Mouse (Mus musculus) mouse embryonic stem cell (cell line): ENCODE data around the gene Ost4.

Source experiments
- in situ Hi-C, 2 experiments: fragments of 300-500 bp; cut with MboI; formaldehyde crosslinking; loops; 1 replicate in 1 of 2; 3 replicates in 1 of 2; pipeline ENCODE4 v1.14.3; 2019 to 2020; ENCODE audit warnings: low sequenced_read_pairs in 2 of 2, low pct_unique_long_range_greater_than_20kb in 1 of 2, mixed read lengths in 1 of 2; ENCODE audit not compliant: unreplicated experiment in 1 of 2

Gene Ost4

DNA sequence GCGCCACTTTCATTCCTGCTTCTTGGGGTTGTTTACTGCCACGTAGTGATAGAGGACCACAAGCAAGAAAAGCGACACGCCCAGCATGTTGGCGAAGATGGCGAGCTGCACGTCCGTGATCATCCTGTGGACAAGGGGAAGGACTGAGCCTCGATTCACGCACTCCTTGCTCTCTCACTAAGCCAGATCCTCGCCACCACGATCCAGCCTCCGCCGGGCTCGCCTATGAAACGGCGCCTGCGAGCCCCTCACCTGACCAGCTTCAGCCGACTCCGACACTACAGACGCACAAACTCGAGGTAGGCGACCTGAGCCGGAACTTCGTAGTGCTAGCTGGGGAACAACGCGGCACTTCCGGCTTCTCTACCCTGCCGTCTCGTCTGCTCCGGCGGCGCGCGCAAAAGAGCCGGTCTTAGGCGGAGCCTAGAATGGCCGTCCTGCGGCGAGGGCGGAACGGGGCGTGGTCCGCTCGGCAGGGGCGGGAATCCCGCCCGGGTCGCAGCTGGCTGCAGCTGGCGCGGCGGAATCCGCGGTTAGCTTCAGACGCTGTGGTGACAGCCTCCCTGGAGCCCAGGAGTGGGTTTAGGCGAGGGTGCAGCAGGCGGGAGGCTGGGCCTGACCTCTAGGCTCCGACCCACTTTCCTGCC, at the start of gene Ost4:
Ost4 (minus strand) TSS at position 376 of the 647 bp plus-strand sequence.
- in situ Hi-C loops, result no loop called here

DNA sequence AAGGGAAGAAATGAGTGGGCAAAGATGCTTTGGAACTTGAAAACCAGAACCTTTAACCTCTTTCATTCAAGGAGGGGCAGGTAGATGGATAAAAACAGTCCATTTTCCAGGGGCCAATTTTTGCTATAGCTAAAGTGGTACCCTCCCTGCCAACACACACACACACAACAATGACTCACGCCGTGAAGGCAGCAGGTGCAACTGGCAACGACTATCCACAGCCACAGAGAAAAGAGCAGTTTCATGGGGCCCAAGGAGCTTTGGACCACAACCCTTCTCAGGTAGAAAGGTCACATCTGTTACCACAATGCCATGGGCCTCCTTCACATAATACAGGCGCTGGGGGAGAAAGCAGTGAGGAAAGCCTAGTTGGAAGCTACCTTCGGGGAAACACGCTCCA, 48.2 kb upstream of the Ost4 start:
- in situ Hi-C loops, result no loop called here

DNA sequence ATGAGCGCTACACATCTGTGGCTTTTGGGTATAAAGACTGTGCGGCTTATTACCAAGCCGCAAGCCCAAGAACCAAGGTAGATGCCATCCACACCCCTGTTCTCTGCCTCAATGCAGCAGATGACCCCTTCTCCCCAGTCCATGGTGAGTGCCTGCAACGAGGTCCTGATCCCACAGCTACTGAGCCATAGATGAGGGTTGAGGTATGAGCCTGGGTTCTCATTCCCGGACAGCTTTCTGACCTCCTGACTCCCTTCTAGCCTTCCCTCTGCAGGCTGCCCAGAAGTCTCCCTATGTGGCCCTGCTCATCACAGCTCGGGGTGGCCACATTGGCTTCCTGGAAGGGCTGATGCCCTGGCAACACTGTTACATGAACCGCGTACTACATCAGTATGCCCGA, 47.0 kb upstream of the Ost4 start:
- in situ Hi-C loops, result no loop called here

DNA sequence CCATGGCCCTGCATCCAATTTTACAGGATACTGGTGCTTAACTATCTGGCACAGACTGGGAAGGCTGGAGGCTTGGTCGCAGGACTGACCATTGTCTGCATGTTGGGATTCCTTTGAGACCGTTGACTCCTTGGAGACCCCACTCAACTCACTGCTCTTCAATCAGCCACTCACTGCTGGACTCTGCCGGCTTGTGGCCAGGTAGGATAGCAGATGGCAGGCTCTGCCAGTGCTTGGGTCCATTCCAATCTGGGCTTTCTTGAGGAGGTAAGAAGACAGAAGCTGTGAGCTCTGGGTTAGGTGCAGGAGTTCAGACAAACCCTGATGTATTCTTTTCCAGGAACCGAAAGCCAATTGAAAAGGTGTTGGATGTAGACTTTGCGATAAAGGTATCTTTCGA, 46.5 kb upstream of the Ost4 start:
- in situ Hi-C loops, result no loop called here

DNA sequence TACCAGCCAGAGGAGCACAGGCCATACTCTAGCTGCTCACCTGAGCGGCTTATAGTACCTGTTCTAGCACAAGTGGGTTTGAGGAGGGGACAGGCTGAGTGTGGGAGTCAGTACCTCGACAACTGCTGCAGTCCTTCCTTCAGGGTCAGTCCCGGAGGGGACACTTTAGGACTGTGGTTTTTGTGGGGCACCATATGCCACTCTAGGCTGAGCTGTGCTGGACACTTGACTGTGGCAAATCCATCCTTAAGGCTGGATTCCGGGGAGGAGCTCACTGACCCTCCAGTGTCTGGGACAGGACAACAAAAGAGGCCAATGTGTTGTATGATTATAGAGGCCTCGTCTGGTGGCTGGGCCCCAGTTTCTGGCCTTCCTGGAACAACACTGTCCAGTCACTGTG, 45.0 kb upstream of the Ost4 start:
- in situ Hi-C loops, result no loop called here

DNA sequence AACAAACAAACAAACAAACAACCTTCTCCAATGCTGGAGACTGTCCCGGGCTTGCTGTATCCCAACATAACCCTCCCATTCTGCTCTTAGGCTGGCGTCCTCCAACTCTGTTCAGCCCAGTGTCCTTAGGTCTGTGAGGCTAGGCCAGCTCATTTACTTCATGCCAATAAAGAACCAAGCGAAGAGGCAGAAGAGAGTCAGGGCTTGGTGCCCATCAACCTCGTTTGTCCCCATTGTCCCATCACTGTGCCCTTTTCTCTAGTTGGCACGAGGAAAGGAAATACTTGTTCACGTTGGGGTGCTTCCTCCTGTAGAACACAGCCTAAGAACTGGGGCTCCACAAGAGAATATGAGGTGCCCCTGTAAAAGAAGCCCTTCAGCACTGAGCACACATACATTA, 44.1 kb upstream of the Ost4 start:
- in situ Hi-C loops, result no loop called here

DNA sequence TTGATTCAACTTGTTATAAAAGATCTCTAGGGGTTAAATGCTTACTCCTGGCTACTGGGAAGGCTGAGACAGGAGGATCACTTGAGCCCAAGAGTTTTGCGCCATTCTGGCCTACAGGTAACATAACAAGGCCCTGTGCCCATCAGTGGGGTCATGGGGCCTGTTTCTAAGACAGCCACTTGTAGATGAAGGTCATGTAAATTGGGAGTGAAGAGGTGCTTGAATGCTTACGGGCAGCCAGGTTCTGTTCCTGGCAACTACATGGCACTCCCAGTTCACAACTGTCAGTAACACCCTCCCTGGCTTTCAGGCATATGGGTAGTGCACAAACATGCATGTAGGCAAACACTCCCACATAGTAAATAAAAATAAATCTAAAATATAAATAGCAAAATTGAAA, 43.3 kb upstream of the Ost4 start:
- in situ Hi-C loops, result no loop called here

DNA sequence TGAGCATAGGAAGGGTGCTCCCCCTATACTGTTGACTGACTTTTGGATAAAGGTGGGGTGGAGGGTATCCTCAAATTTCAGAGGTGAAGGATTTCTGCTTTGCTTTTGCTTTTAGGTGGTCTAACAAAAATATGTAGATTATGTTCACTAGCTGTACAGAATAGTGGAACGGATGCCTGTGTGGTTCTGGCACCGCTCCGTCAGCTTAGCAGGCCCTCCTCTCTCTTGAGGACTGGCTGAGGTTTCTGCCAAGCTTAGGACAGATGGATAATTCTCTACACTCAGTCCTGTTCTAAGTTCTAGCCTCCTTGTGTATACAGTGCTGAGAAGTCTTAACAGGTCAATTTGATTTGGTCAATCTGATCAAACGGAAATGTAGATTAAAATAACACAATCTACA, 42.9 kb upstream of the Ost4 start:
- in situ Hi-C loops, result no loop called here

DNA sequence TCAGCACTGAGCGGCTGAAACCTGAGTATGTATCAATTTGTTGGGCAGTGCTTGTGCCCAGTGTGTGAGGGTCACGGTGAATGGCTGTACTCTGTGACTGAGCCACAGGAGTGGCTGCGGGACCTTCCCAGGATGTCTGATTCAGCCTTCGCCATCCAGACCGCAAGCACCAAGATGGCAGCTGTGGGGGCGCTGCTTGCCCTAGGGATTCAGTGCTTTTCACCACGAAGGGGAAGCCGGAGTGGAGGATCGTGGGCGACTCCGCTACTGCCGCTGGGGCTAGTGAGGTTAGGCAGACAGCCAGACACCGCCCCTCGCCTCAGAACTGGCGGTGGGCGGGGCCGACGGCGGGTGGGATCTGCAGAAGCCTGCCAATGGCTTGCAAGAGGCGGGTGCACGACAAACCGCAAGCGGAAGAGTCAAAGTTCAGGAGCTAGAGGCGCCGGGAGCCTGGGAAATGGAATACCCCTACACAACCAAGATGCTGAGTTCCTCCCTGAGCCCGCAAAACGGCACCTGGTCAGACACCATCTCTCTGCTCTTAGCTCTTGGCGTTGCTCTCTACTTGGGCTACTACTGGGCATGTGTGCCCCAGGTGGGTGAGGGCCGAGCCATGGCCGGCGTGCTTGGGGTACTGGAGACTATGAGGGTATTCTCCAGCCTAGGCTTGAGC, 42.2 kb upstream of the Ost4 start:
- in situ Hi-C loops, result no loop called here

DNA sequence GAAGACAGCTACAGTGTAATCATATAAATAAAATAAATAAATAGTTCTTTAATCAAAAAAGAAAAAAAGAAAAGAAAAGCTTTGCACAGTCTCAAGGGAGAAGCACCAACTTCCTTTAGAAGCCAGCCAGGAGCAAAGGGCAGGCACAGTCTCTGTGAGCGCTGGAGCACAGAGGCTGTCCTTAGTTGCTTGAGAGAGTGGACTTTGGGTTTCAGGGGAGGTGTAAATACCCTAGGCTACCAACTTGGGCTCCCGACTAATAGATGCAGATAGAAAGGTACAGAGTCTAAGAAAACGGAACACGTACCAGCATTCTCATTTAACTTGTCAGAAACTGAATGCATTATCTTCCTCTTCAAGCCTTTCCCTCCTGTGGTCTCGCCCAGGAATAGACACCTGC, 41.0 kb upstream of the Ost4 start:
- in situ Hi-C loops, result no loop called here

DNA sequence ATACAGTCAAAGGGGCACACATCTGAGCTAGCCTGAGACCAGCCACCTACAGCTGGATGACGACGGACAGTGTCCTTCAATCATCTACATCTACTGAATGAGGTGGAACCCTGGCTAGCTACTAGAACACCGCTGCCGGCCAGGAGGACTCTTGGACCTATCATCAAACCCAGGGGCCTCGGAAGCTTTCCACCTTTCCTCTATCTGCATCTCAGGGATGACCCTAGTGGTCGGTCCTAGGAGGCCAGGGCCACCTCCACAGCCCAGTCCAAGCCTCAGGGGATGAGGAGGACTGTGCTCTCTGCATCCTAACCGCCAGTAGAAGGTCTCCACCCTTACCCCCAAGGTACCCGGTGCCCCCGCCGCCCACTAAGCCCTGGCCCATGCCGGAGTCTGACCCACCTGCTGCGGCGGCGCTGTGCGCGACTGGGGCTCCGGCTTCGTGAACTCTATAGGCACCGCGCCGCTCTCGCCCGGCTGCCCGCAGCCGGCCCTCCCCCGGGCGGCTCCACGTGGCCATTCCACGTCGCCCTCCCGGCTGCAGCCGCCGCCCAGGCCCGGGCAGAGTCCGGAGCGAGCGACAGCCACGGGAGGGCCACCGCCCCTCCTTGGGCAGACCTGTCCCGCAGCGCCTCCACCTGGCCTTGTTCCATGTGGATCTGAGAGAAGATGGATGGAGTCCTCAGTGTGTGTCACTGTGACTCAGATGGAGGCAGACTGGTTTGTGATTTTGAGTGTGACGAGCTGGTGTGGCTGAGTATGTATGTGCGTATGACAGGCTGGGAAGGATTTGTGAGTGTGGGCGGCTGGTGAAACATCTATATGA, 37.6 kb upstream of the Ost4 start, which contains the start of gene Cgref1:
Cgref1 (minus strand) TSS at position 636 of the 826 bp plus-strand sequence.
- in situ Hi-C loops, result no loop called here

DNA sequence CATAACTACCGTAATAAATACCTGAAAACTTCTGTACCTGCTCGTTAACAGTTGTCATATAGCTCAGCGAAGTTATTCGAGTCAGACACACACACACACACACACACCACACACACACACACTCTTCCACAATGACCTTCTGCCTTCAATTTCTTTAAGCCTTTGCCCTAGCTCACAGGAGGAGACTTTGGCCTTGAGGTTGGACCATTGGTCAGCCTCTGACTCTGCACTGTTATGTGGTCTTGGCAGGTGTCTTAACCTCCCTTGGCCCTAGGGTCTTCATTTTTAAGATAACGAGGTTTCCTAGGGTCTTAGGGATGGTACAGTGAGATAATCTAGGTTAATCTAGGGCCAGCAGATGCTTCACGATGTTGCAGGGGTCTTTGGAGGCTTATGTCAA, 36.8 kb upstream of the Ost4 start:
- in situ Hi-C loops, result no loop called here

DNA sequence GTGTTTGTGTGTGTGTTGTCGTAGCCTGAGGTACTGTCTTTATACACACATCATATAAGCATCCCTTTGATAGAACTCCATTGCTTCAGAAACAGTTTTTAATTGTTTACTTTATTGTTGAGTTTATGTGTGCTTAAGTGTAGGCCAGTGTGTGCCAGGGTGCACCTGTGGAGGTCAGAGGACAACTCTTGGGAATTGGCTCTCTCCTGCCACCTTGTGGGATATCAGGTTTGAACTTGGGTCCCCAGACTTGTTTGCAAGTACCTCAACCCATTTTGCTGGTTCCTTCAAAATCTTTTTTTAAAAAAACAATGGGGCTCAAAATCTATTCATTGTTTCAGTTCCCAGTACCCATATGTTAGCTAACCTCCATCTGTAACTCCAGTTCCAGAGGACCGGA, 35.4 kb upstream of the Ost4 start:
- in situ Hi-C loops, result no loop called here

DNA sequence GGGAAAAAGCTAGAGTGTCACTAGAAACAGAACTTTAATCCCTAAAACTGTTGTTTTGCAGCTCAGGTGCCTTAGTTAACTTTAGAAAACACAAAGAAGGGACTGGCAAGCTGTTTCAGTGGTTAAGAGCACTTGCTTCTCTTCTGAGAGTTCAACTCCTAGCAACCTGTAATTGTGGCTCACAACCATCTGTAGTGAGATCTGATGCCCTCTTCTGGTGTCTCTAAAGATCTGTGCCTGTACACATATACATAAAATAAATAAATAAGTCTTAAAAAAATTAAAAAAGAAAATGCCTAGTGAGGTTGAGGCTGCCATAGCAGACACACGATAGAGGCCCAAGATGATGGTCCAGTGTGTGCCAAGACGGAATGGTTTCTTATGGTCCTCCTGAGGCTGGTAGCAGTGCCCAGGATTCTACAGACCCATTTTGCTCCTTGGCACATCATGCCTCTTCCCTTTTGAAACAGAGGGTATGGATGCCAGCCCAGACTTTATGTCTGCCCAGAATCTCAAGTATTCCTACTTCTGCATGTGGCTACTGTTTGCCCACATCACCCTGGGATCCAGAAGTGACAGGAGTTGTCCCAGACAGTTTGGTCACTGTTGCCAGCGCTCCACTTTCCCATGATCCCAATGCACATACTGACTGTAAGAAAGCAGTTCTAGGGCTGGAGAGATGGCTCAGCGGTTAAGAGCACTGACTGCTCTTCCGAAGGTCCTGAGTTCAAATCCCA, 27.3 kb upstream of the Ost4 start:
- in situ Hi-C loops, result loop anchor here (5.0 to 10.0 kb wide), 2 partner anchors 130 to 133 kb away; no protein-coding TSS in a partner anchor

DNA sequence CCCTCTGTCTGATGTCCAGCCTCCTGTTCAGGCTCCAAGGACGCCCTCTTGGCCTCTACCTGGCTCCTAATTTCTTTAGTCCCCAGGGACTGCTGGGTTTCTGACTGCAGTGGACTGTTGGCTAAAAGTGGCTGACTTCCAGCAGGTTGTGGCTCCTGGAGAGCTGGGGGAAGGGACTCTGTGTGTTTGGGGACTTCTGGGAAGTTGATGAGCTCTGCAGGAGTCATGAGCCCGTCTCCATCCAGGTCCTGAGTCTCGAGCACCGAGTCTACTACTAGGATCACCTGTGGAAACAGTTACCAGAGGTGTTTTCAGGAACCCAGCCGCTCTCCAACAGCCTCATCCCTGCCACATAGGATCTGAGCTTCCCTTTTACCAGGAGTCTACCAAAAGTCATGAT, 26.1 kb upstream of the Ost4 start:
- in situ Hi-C loops, result loop anchor here (5.0 to 10.0 kb wide), 2 partner anchors 129 to 131 kb away; no protein-coding TSS in a partner anchor

DNA sequence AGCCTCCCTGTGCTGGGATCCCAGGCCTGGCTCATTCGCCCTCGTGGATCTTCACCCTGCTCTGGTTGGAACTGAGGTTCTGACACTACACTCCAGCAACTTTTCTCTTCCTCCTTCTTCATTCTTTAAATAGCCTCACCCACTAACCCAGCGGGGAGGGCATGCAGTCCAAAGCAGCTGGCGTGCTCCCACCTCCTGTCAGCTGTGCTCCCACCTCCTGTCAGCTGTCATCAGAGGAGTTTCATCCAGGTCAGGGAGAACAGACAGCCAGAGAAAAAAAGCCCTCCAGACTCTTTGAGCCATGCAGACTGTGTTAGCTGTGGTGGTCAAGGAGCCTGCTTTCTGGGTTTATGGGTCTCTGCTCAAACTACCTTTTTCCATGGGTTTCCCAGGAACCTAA, 23.8 kb upstream of the Ost4 start:
- in situ Hi-C loops, result loop anchor here (5.0 to 10.0 kb wide), 2 partner anchors 127 to 129 kb away; no protein-coding TSS in a partner anchor

DNA sequence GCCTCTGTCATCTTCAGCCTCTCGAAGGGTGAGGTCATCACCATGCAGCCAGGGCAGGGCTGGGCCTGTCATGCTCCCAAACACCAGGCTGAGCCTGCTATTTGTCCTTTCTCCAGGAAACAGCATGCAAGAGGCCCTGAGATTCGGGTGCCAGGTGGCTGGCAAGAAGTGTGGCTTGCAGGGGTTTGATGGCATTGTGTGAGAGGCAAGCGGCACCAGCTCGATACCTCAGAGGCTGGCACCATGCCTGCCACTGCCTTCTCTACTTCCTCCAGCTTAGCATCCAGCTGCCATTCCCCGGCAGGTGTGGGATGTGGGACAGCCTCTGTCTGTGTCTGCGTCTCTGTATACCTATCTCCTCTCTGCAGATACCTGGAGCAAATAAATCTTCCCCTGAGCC, 23.3 kb upstream of the Ost4 start:
- in situ Hi-C loops, result loop anchor here (5.0 to 10.0 kb wide), 2 partner anchors 126 to 129 kb away; no protein-coding TSS in a partner anchor

DNA sequence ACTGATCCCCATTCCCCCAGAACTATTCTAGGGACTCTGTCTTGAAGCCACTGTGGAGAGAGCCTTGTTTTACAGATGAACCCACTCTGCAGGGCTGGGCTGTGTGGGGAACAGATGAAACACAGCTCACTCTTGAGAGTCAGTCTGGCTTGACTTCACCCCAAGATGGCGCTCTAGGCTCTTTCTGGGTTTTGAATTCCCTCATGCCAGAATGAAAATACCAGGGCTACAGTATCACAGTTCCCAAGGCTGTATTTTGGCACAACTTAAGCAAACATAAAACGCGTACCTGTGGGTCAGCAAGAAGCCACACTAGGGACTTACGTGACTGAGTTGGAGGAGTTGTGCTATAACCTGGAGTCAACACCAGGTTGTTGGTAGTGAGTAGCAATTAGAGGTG, 22.5 kb upstream of the Ost4 start:
- in situ Hi-C loops, result loop anchor here (5.0 to 10.0 kb wide), 2 partner anchors 125 to 128 kb away; no protein-coding TSS in a partner anchor
